Mouse (Mus musculus) cerebellum, adult 2 months (tissue): ENCODE measurements around the gene Dhrs2.

Experiments
- CTCF ChIP-seq: fragments of 200-500 bp; IDR thresholded peaks from 2 replicates; pipeline ENCODE4 v1.5.1; 2011; ENCODE audit warnings: low read depth, mild to moderate bottlenecking, control low read depth, low read length, moderate library complexity, borderline replicate concordance; ENCODE audit not compliant: insufficient read depth
- POLR2A ChIP-seq: fragments of 200-500 bp; IDR thresholded peaks from 2 replicates; pipeline ENCODE4 v1.6.1; 2011; ENCODE audit warnings: low read length, control low read depth, borderline replicate concordance; ENCODE audit not compliant: insufficient read depth

- no peak for TF ChIP-seq POLR2A
- TF ChIP-seq CTCF, result no peak
These were observed 51.2 kb downstream of the Dhrs2 start for GRCm38 (mm10) chr14:55273023-55273422.
